Mouse (Mus musculus) heart, embryonic 14.5 days (tissue): ENCODE results near the gene Smpd2. TPM values are rescaled to one million over a fixed set of nuclear protein-coding genes. Genes with fewer than 3 reads are reported as not detected.

ENCODE experiments used
- ATAC-seq: fragments of 200-750 bp; cut with Nextera tagmentation; 2 replicates; pipeline ENCODE4 v1.8.0; 2017; ENCODE audit warnings: low read depth, moderate TSS enrichment; ENCODE audit not compliant: insufficient number of reproducible peaks, insufficient read depth, low FRiP score
- H3K27ac ChIP-seq, 2 experiments: fragments of 200-500 bp in 1 of 2; fragments of 300-500 bp in 1 of 2; sonication (generic) in 1 of 2; replicated peaks in 1 of 2; 2 replicates each; pipeline ENCODE4 v1.5.1; 2012 to 2014; ENCODE audit warnings: low read depth in 2 of 2, low read length in 2 of 2, control low read depth in 1 of 2, mild to moderate bottlenecking in 1 of 2, mixed read lengths in 1 of 2; ENCODE audit not compliant: control insufficient read depth in 1 of 2, insufficient read depth in 1 of 2
- H3K27me3 ChIP-seq: fragments of 300-500 bp; sonication (generic); 2 replicates; pipeline ENCODE4 v1.6.1; 2014; ENCODE audit warnings: mild to moderate bottlenecking, low read length, control low read depth; ENCODE audit not compliant: control insufficient read depth, insufficient read depth
- H3K36me3 ChIP-seq: fragments of 300-500 bp; sonication (generic); 2 replicates; pipeline ENCODE4 v1.6.1; 2014; ENCODE audit warnings: mild to moderate bottlenecking, control low read depth, low read length, mixed read lengths; ENCODE audit not compliant: control insufficient read depth, insufficient read depth
- H3K4me1 ChIP-seq, 2 experiments: fragments of 200-500 bp in 1 of 2; fragments of 300-500 bp in 1 of 2; sonication (generic) in 1 of 2; 2 replicates each; pipeline ENCODE4 v1.6.1; 2012 to 2014; ENCODE audit warnings: low read length in 2 of 2, control low read depth in 1 of 2, mixed read lengths in 1 of 2; ENCODE audit not compliant: control insufficient read depth in 2 of 2, insufficient read depth in 2 of 2
- H3K4me2 ChIP-seq: fragments of 300-500 bp; sonication (generic); 2 replicates; pipeline ENCODE4 v1.6.1; 2014; ENCODE audit warnings: mild to moderate bottlenecking, low read length
- H3K4me3 ChIP-seq, 2 experiments: fragments of 200-500 bp in 1 of 2; fragments of 300-500 bp in 1 of 2; sonication (generic) in 1 of 2; 2 replicates each; pipeline ENCODE4 v1.5.1; 2012 to 2014; ENCODE audit warnings: low read length in 2 of 2, mild to moderate bottlenecking in 2 of 2, control low read depth in 1 of 2, low read depth in 1 of 2, moderate library complexity in 1 of 2; ENCODE audit not compliant: control insufficient read depth in 1 of 2, insufficient read depth in 1 of 2
- H3K9ac ChIP-seq: fragments of 300-500 bp; sonication (generic); 2 replicates; pipeline ENCODE4 v1.6.1; 2014; ENCODE audit warnings: mild to moderate bottlenecking, low read length
- H3K9me3 ChIP-seq: fragments of 300-500 bp; sonication (generic); 2 replicates; pipeline ENCODE4 v1.6.1; 2016; ENCODE audit warnings: low read length, control low read depth; ENCODE audit not compliant: control insufficient read depth
- WGBS: fragments of 180-500 bp; shearing (Covaris S2); extraction: QIAGEN DNeasy Blood & Tissue Kit; methylation state at CpG from one replicate; pipeline ENCODE4 v1.1.7; 2014; 5-methylcytosine and 5-hydroxymethylcytosine counted together
- polyA plus RNA-seq: library from polyadenylated mRNA; unstranded; fragments of >200 nt; fragmentation: Nextera tagmentation; extraction: Ambion mirVana; gene quantifications from 2 replicates; pipeline ENCODE4 v1.2.1, GENCODE M21; 2014

Gene Smpd2
- polyA plus RNA-seq, 1 experiment from 2014 or later, result 54.0 TPM

DNA sequence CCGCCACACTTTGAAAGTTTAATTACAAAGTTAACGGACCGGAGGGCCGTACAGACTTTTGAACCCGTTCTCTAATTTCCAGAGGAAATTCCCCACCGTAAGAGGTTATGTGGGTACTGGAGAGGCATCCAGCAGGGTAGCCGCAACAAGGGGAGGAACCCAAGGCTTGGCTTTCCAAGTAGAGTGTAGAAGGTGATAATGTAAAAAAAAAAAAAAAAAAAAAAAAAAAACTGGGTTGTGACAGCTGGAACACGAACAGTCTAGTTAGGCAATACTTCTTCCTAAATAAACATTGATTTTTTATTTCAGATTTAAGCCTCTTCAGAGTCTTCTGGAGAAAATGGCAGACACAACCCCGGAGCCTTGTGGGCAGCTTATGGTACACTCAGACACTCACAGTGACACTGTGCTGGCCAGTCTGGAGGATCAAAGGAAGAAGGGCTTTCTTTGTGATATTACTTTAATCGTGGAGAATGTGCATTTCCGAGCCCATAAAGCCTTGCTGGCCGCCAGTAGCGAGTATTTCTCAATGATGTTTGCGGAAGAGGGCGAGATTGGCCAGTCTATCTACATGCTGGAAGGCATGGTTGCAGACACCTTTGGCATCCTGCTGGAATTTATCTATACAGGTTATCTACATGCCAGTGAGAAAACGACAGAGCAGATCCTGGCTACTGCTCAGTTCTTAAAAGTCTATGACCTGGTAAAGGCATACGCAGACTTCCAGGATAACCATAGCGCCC is 39.2 kb downstream of the Smpd2 start:
- no peaks in the 10 kb centered on the region for H3K27me3 ChIP-seq
- no peak for ATAC-seq
- H3K4me1 ChIP-seq, result peaks cover 8 to 14% of the 10 kb centered on the region in 2 experiments
- H3K9ac ChIP-seq, result peak overlapping the region; percentile 92
- H3K27ac ChIP-seq, result peak overlapping the region; percentile 44 to 72; a peak in 1 of 4 replicates
- peak overlapping the region; percentile 68 for H3K4me2 ChIP-seq
- peaks cover 29% of the 10 kb centered on the region for H3K36me3 ChIP-seq
- WGBS, result 53% methylated on average over 18 of the region's 18 CpGs
- no peaks in the 10 kb centered on the region for H3K9me3 ChIP-seq
- peak overlapping the region; percentile 80 to 87 for H3K4me3 ChIP-seq

DNA sequence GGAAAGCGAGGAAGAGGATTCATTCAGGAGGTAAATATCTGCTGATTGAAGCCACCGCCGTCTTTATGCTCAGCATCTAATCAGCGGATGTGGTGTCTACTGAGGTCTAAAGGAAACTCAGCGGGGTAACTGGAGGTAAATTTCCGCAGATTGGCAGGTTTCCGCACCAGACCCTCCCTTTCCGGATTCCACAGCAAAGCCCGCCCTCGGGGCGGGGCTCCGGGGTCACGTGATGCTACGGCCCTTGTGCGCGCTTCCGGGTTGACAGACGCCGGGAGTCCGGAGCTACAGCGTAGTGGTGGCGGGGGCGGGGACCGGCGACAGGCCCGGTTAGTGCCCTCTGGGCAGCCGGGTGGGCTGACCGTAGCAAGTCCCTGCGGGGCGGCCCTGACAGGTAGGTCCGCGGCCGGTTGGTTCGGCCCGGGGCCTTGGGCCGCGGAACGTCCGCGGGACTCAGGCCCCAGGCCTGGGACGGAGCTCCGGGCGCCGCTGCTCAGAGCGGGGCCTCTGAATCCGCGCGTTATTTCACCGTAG is 40.0 kb downstream of the Smpd2 start, which contains the start of gene Zbtb24:
Gene Zbtb24 (plus strand): TSS at position 247 of the 534 bp plus-strand sequence.
- H3K9ac ChIP-seq, result peak within 1 kb of the TSS; percentile 92
- 1% methylated on average over 49 of the region's 49 CpGs for WGBS
- peak; percentile 93 for ATAC-seq
- peak within 1 kb of the TSS; percentile 69 to 72 for H3K27ac ChIP-seq
- peak within 1 kb of the TSS; percentile 68 for H3K4me2 ChIP-seq
- peak within 1 kb of the TSS; percentile 80 to 87 for H3K4me3 ChIP-seq
- no peaks in the 10 kb centered on the region for H3K9me3 ChIP-seq
- no peaks in the 10 kb centered on the region for H3K27me3 ChIP-seq
- H3K4me1 ChIP-seq, result peaks cover 8 to 12% of the 10 kb centered on the region in 2 experiments
- peaks cover 22% of the 10 kb centered on the region for H3K36me3 ChIP-seq

DNA sequence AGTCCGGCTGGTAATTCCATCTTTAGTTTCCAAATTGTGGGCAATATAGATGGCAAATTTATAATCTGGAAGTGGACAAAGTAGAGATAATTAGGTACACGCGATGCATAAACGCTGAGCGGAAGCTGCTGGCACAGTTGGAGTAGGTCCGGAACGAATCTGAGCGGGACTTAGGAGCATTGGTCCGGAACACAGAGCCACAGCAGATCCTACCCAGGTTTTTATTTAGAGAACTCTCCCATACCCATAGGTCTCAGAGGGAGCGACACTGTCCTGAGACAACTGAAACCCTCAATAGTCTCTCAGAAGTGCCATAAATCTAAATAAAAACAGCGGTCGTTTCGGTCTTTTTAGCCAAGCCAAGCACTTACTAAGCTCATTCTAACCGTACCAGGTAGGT is 40.5 kb downstream of the Smpd2 start:
- Histone ChIP-seq H3K27ac (peak overlapping the region; percentile 69 to 72), H3K27me3 (no peaks in the 10 kb centered on the region), H3K9me3 (no peaks in the 10 kb centered on the region), H3K36me3 (peaks cover 19% of the 10 kb centered on the region), H3K4me1 (peaks cover 8 to 12% of the 10 kb centered on the region in 2 experiments), H3K4me2 (peak overlapping the region; percentile 68), H3K9ac (peak overlapping the region; percentile 92), H3K4me3 (peak overlapping the region; percentile 80 to 87; a peak in 3 of 4 replicates)
- WGBS, result 18% methylated on average over 14 of the region's 14 CpGs
- 0 out of 2 replicates have a peak, but pooled peaks have one; percentile 10 for ATAC-seq

DNA sequence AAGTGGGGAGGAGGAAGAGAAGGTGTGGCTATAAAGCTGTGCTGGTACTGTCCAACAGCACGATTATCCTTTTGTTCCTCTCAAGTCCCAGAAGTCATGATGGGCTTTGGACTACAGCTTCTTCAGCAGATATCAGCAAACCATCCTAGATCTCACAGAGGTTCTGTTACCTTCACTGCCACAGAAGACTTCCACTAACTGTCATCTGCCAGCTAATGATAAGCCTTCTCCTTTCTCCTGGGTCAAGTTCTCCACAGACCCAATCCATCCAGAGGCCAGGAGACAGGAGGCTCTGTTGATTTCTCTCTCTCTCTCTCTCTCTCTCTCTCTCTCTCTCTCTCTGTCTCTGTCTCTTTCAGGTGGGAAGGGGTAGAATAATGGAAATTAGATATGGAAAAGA is 42.0 kb downstream of the Smpd2 start:
- Histone ChIP-seq H3K4me3 (no peak overlapping the region), H3K36me3 (peaks cover 15% of the 10 kb centered on the region), H3K9me3 (no peaks in the 10 kb centered on the region), H3K27me3 (no peaks in the 10 kb centered on the region), H3K9ac (no peak overlapping the region), H3K4me1 (peaks cover 6 to 8% of the 10 kb centered on the region in 2 experiments), H3K27ac (no peak overlapping the region), H3K4me2 (no peak overlapping the region)
- 85% methylated on average over 1 of the region's 1 CpGs for WGBS
- ATAC-seq, result no peak

Other genes with a start within 250 kb of the Smpd2 start
- 57.2 and 64.9 TPM in 2 replicates for gene Fig4, start 187.1 kb downstream of the Smpd2 start, polyA plus RNA-seq
- gene Ak9, start 186.4 kb downstream of the Smpd2 start, polyA plus RNA-seq, result 0.18 and 0.19 TPM in 2 replicates
- gene Zbtb24, start 40.0 kb downstream of the Smpd2 start, polyA plus RNA-seq, result 11.7 and 12.7 TPM in 2 replicates
- 31.8 and 32.1 TPM in 2 replicates for gene Mical1, start 14.1 kb downstream of the Smpd2 start, polyA plus RNA-seq
- 1.8 and 2.3 TPM in 2 replicates for gene Ppil6, start 70 bp upstream of the Smpd2 start, polyA plus RNA-seq
- gene Cd164, start 29.0 kb upstream of the Smpd2 start, polyA plus RNA-seq, result 220 and 225 TPM in 2 replicates
- gene Ccdc162, start 226.3 kb upstream of the Smpd2 start, polyA plus RNA-seq, result 0.20 and 0.46 TPM in 2 replicates